Mouse (Mus musculus) stomach, postnatal 0 days (tissue): ENCODE measurements around the gene Gm26992.
"Not testable (repeated sequence)": the region's sequence is repeated elsewhere in the genome, so short reads cannot be mapped to it uniquely, and the experiment has no call there.

Source experiments
- CTCF ChIP-seq: IDR thresholded peaks from 2 replicates; pipeline ENCODE4 v1.5.1; 2016; ENCODE audit warnings: antibody characterized with exemption, low read depth, mild to moderate bottlenecking, moderate library complexity
- EP300 ChIP-seq: optimal IDR thresholded peaks from 2 replicates; pipeline ENCODE3; 2016; ENCODE audit warnings: antibody characterized with exemption

DNA sequence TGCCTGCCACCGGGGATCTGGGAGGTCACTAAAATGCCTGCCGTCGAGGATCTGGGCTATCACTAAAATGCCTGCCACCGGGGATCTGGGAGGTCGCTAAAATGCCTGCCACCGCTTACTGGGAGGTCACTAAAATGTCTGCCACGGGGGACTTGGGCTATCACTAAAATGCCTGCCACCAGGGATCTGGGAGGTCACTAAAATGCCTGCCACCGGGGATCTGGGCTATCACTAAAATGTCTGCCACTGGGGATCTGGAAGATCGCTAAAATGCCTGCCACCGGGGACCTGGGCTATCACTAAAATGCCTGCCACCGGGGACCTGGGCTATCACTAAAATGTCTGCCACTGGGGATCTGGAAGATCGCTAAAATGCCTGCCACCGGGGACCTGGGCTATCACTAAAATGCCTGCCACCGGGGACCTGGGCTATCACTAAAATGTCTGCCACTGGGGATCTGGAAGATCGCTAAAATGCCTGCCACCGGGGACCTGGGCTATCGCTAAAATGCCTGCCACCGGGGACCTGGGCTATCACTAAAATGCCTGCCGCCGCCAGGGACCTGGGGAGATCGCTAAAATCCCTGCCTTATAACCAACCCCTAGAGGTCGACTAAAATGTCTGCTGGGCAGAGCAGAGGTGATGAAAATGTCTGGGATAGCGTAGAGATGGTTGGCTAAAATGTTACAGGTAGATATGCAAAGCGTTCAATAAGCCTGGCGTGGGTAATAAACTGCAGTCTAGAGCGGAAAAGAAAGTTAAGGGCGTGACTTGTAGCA lies 27.3 kb downstream of the Gm26992 start:
- not testable (repeated sequence) for TF ChIP-seq CTCF, EP300
